Mouse (Mus musculus): ENCODE results near the gene Fto. TPM values are rescaled to one million over a fixed set of nuclear protein-coding genes. Genes with fewer than 3 reads are reported as not detected.

Fto gene
- total and polyA plus RNA-seq, 2 experiments from 2014 or later: 86.8 to 122 TPM

GRCm38 (mm10) chr8:91477471-91477870 is 164.1 kb downstream of the Fto start:
- no peak for TF ChIP-seq CTCF (IDR thresholded peaks at IDR 0.05; ENCODE audit: low read depth)
- no peaks in the 10 kb centered on the region for H3K4me1 ChIP-seq (ENCODE audit: insufficient read depth)
- H3K9ac ChIP-seq: no peak overlapping the region
- no peak for DNase-seq
- H3K27me3 ChIP-seq (ENCODE audit: insufficient read depth, low read length): no peaks in the 10 kb centered on the region
- H3K9me3 ChIP-seq (ENCODE audit: low read length): no peaks in the 10 kb centered on the region
- no peak overlapping the region for H3K27ac ChIP-seq (ENCODE audit: low read depth, low read length)
- ATAC-seq: no peak
- no peak overlapping the region for H3K4me2 ChIP-seq (ENCODE audit: low read depth)
- 92% methylated on average over 10 of the region's 10 CpGs for WGBS
- no peak overlapping the region for H3K4me3 ChIP-seq (ENCODE audit: low read depth, low read length)
- peaks cover 9% of the 10 kb centered on the region for H3K36me3 ChIP-seq (ENCODE audit: insufficient read depth)

GRCm38 (mm10) chr8:91482511-91482910 is 169.2 kb downstream of the Fto start:
- Histone ChIP-seq H3K4me1 (ENCODE audit: insufficient read depth) (no peaks in the 10 kb centered on the region), H3K9me3 (ENCODE audit: low read length) (no peaks in the 10 kb centered on the region), H3K27ac (ENCODE audit: low read depth, low read length) (no peak overlapping the region), H3K9ac (no peak overlapping the region), H3K4me2 (ENCODE audit: low read depth) (no peak overlapping the region), H3K4me3 (ENCODE audit: low read depth, low read length) (no peak overlapping the region), H3K36me3 (ENCODE audit: insufficient read depth) (peaks cover 6% of the 10 kb centered on the region; the same call in 1 of the 2 replicates), H3K27me3 (ENCODE audit: insufficient read depth, low read length) (no peaks in the 10 kb centered on the region)
- TF ChIP-seq CTCF (IDR thresholded peaks at IDR 0.05; ENCODE audit: low read depth): no peak
- 72% methylated on average over 9 of the region's 9 CpGs for WGBS
- DNase-seq (no peak), ATAC-seq (no peak)

- Histone ChIP-seq H3K4me3 (ENCODE audit: low read depth, low read length) (no peak overlapping the region), H3K36me3 (ENCODE audit: insufficient read depth) (peaks cover 6% of the 10 kb centered on the region; the same call in 1 of the 2 replicates), H3K27ac (ENCODE audit: low read depth, low read length) (no peak overlapping the region), H3K9me3 (ENCODE audit: low read length) (no peaks in the 10 kb centered on the region), H3K4me1 (ENCODE audit: insufficient read depth) (no peaks in the 10 kb centered on the region), H3K4me2 (ENCODE audit: low read depth) (no peak overlapping the region), H3K27me3 (ENCODE audit: insufficient read depth, low read length) (no peaks in the 10 kb centered on the region), H3K9ac (no peak overlapping the region)
- no peak for DNase-seq
- no peak for ATAC-seq
- no peak for TF ChIP-seq CTCF (IDR thresholded peaks at IDR 0.05; ENCODE audit: low read depth)
- WGBS: 89% methylated on average over 4 of the region's 4 CpGs
These were observed 173.1 kb downstream of the Fto start for GRCm38 (mm10) chr8:91486394-91486793.

- DNase-seq: no peak
- Histone ChIP-seq H3K36me3 (ENCODE audit: insufficient read depth) (peaks cover 6% of the 10 kb centered on the region; the same call in 1 of the 2 replicates), H3K27me3 (ENCODE audit: insufficient read depth, low read length) (no peaks in the 10 kb centered on the region), H3K4me3 (ENCODE audit: low read depth, low read length) (no peak overlapping the region), H3K4me1 (ENCODE audit: insufficient read depth) (no peaks in the 10 kb centered on the region), H3K9ac (no peak overlapping the region), H3K9me3 (ENCODE audit: low read length) (no peaks in the 10 kb centered on the region), H3K4me2 (ENCODE audit: low read depth) (no peak overlapping the region), H3K27ac (ENCODE audit: low read depth, low read length) (no peak overlapping the region)
- no peak for TF ChIP-seq CTCF (IDR thresholded peaks at IDR 0.05; ENCODE audit: low read depth)
- WGBS: 67% methylated on average over 2 of the region's 2 CpGs
- ATAC-seq: no peak
These were observed 174.1 kb downstream of the Fto start for GRCm38 (mm10) chr8:91487456-91487855.

GRCm38 (mm10) chr8:91488086-91488783 is 174.9 kb downstream of the Fto start:
- Histone ChIP-seq H3K4me3 (ENCODE audit: low read depth, low read length) (no peak overlapping the region), H3K27me3 (ENCODE audit: insufficient read depth, low read length) (no peaks in the 10 kb centered on the region), H3K4me2 (ENCODE audit: low read depth) (no peak overlapping the region), H3K36me3 (ENCODE audit: insufficient read depth) (peaks cover 6% of the 10 kb centered on the region; the same call in 1 of the 2 replicates), H3K4me1 (ENCODE audit: insufficient read depth) (no peaks in the 10 kb centered on the region), H3K9ac (no peak overlapping the region), H3K9me3 (ENCODE audit: low read length) (no peaks in the 10 kb centered on the region), H3K27ac (ENCODE audit: low read depth, low read length) (no peak overlapping the region)
- ATAC-seq: peak; percentile 53; the same call in 1 of the 2 replicates
- 54% methylated on average over 13 of the region's 13 CpGs for WGBS
- DNase-seq: peak; percentile 79
- peak; percentile 79 for TF ChIP-seq CTCF (IDR thresholded peaks at IDR 0.05; ENCODE audit: low read depth)

GRCm38 (mm10) chr8:91488784-91489450 is 175.6 kb downstream of the Fto start:
- Histone ChIP-seq H3K4me1 (ENCODE audit: insufficient read depth) (no peaks in the 10 kb centered on the region), H3K9me3 (ENCODE audit: low read length) (no peaks in the 10 kb centered on the region), H3K27ac (ENCODE audit: low read depth, low read length) (no peak overlapping the region), H3K9ac (no peak overlapping the region), H3K36me3 (ENCODE audit: insufficient read depth) (peaks cover 6% of the 10 kb centered on the region; the same call in 1 of the 2 replicates), H3K4me3 (ENCODE audit: low read depth, low read length) (no peak overlapping the region), H3K4me2 (ENCODE audit: low read depth) (no peak overlapping the region), H3K27me3 (ENCODE audit: insufficient read depth, low read length) (no peaks in the 10 kb centered on the region)
- ATAC-seq: no peak
- 67% methylated on average over 10 of the region's 10 CpGs for WGBS
- no peak for TF ChIP-seq CTCF (IDR thresholded peaks at IDR 0.05; ENCODE audit: low read depth)
- DNase-seq: no peak

GRCm38 (mm10) chr8:91490065-91490464 is 176.7 kb downstream of the Fto start:
- WGBS: 76% methylated on average over 5 of the region's 5 CpGs
- Histone ChIP-seq H3K9ac (no peak overlapping the region), H3K9me3 (ENCODE audit: low read length) (no peaks in the 10 kb centered on the region), H3K4me3 (ENCODE audit: low read depth, low read length) (no peak overlapping the region), H3K36me3 (ENCODE audit: insufficient read depth) (peaks cover 3% of the 10 kb centered on the region; the same call in 1 of the 2 replicates), H3K27me3 (ENCODE audit: insufficient read depth, low read length) (no peaks in the 10 kb centered on the region), H3K4me1 (ENCODE audit: insufficient read depth) (no peaks in the 10 kb centered on the region), H3K27ac (ENCODE audit: low read depth, low read length) (no peak overlapping the region), H3K4me2 (ENCODE audit: low read depth) (no peak overlapping the region)
- TF ChIP-seq CTCF (IDR thresholded peaks at IDR 0.05; ENCODE audit: low read depth): no peak
- ATAC-seq: no peak
- DNase-seq: no peak
